Mouse (Mus musculus): ENCODE data around the gene Arfip2. TPM values are rescaled to one million over a fixed set of nuclear protein-coding genes. Genes with fewer than 3 reads are reported as not detected.

The Arfip2 gene
- 100 to 1,000 TPM in 1 of 4 experiments, 10 to 100 TPM in 3; 97.0 to 102 (median 98.2) TPM for total RNA-seq (2022)

DNA sequence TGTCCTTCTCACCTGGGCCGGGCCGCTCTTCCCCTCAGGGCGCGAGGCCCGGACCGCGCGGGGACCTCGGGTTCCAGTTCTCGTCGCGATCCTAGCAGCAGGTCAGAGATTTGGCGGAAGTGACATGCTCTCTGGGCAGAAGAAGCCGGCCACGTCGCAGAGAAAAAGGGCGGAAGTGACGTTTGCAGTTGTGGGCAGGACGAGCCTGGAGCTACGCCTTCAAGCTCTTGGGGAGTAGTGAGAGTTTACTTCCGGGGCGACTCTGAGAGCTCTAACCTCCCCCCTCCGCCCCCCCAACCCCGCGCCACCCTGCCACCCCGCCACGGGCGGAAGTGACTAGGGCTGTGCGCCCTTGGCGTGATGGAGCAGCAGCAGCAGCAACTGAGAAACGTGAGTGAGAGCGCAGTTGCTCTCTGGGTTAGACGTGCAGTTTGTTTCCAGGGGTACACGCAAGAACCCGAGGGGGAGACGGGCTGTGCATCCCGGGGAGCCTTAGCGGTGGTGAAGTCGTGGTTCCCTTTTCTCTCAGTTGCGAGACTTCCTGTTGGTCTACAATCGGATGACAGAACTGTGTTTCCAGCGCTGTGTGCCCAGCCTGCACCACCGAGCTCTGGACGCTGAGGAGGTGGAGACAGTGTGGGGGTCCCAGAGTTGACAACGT is at the start of gene Arfip2, which contains the start of gene Gm45799:
Gene Arfip2 (minus strand): TSS at position 184 of the 661 bp plus-strand sequence.
Gene Gm45799 (plus strand): TSS at position 320 of the 661 bp plus-strand sequence.
- DNase-seq (ENCODE audit: low spot score in 2 of 2), result peak; percentile 97 to 98

- no peak for DNase-seq (ENCODE audit: low spot score in 2 of 2)
Observed at GRCm38 (mm10) chr7:105685541-105686197, 45.5 kb upstream of the Arfip2 start.

DNA sequence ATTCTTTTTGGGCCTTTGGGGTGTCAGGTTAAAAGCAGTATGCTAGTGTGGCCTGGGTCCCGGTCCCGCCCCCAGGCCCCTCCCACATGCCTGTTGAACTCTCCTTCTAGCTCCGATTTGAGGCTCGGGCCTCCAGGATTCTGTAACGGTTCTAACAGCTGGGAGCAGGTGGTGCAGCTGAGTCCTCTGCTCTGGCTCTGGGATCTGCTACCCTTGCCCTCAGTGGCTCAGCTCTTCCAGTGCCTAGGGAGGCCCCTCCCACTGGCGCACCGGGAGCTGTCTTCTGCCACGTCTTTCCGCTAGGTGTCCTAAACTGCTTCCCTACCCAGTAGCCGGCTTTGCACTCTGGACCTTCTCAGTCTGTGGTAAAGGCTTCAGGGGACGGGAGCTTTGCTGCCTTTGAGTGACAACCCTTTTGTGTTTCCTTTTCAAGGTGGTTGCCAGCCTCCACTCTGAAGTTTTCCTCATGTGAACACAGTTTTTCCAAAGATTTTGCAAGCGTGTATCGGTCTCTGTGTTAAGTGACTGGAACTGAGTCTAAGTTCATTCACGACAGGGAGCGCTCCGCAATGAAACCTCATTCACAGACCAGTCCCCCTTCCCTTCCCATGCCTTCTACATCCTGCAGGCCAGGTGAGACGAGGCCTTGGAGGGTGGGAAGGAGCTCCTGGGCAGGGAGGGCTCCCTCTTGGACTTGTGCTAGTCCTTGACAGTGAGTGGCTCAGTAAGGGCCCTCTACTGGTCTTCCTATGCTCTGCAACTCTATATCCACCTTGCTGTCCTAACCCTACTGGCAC is 10.6 kb upstream of the Arfip2 start, which contains the start of gene Dnhd1:
Gene Dnhd1 (plus strand): TSS at position 189 of the 797 bp plus-strand sequence.
- DNase-seq (ENCODE audit: low spot score in 2 of 2), result peak in 1 of 2 experiments; percentile 45

DNA sequence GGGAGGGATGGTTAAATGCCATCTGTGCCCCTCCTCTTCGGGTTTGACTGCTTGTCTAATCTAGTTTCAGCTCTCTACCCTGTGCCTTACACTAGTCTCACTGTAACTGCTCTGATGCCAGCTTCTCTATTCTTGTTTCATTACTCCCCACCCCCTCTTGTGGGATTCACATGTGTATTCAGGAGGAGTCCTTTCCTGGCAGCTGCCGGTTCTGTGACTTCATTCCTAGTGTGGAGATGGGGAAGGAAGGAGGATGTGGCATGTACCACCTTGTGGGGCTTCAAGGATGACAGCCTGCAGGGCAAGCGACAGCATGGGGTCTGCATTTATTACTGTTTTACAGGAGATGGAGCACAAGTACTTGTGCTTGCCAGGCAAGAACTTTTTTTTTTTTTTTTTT is 1.7 kb upstream of the Arfip2 start:
- no peak for DNase-seq (ENCODE audit: low spot score in 2 of 2)

DNA sequence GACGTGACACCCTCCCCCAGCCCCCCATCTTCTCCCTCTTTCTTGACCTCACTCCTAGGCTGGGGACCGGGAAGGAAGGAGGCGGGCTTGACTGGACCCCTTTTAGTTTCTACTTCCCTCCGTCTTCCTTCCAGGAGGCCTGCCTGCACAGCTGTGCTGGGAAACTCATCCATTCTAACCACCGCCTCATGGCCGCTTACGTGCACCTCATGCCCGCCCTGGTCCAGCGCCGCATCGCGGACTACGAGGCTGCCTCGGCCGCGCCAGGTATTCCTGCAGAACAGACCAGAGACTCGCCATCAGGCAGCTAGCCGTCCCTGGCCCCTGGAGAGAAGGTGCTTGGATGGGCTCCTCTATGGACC is 659 bp upstream of the Arfip2 start:
- peak in 1 of 2 experiments; percentile 29 for DNase-seq (ENCODE audit: low spot score in 2 of 2)

GRCm38 (mm10) chr7:105639756-105640155 is 460 bp downstream of the Arfip2 start, which contains the start of gene Timm10b:
Gene Timm10b, plus strand, starts transcription at chr7:105640056.
- no peak for DNase-seq (ENCODE audit: low spot score in 2 of 2)

- no peak for DNase-seq (ENCODE audit: low spot score in 2 of 2)
Observed at GRCm38 (mm10) chr7:105639304-105639703, 912 bp downstream of the Arfip2 start.

DNA sequence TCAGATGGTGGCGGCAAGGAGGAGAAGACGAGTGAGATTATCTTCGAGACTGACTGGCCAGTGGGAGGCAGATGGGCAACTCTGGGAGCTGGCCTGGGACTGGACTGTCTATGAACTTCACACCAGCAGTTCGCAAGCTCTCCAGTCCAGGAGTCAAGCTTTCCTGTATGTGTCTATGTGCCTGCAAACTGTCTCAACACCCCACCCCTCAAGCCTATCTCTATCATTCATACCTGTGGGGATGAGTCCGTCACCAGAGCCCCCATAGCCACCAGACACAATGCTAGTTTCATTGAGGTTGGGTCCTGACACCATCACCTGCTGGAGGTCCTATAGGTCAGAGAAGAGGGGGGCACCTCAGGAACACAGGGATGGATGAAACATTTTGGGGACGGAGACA is 1.4 kb downstream of the Arfip2 start:
- no peak for DNase-seq (ENCODE audit: low spot score in 2 of 2)

DNA sequence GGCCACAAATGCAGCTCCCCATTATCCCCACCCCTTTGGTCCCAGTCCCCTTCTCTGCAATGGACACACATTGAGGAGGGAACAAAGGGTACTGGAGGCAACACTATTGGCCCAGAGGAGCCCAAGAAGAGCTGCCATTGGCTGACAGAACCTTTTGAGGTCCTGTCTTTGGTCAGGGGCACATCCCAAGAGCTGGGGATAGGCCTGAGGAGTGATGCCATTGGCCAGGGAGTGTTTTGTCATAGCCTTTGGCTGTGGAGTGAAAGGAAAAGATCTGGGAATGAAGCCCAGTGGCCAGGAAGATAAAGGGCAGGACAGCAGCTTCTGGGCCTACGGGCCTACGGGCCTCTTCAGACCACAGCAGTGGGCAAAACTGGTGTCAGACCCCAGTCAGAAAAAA is 4.5 kb downstream of the Arfip2 start:
- no peak for DNase-seq (ENCODE audit: low spot score in 2 of 2)

DNA sequence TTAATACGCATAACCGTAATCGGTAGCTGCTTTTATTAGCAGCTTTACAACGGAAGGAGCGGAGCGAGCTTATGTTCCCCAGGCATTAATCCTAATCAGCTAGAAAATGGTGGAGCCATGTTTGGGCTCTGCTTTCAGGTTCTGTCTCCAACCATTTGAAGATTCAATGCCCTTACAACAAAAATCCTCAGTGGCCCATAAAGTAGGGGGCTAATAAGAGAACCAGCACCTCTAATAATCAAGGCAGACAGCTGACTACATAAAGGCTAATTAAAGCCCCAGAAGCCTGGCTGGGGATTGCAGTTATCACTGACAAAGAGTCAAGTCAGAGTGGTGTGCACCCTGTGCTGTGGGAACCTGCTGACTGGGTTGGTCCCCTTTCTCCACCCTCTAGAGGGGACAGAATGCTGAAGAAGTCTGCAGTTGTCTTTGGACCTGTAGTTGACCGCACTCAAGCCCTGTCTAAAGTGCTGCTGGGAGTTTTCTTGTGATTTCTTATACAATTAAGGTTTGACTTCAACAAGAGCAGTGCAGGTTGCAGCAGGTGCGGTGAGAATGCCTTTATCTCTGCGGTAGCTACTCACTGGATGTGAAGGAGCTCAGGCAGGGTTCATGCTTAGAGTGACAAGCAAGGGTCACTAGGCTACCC is 5.8 kb downstream of the Arfip2 start:
- DNase-seq (ENCODE audit: low spot score in 2 of 2), result no peak

DNA sequence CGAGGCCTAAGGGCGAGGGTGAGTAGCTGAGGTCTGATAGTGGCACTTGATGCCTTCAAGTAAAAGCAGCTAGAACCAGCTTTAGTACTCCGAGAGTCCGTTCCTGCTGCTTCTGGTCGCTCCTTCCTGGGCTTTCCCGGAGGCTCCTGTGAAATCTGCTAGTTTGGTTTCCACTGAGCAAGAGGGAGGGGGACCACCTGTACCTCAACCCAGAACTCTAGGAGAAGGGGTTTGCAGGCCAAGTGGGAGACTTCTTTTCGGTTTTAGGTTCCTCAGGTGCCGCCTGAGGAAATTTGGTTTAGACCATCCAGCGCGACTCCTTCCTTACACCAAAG is 6.4 kb downstream of the Arfip2 start:
- no peak for DNase-seq (ENCODE audit: low spot score in 2 of 2)

DNA sequence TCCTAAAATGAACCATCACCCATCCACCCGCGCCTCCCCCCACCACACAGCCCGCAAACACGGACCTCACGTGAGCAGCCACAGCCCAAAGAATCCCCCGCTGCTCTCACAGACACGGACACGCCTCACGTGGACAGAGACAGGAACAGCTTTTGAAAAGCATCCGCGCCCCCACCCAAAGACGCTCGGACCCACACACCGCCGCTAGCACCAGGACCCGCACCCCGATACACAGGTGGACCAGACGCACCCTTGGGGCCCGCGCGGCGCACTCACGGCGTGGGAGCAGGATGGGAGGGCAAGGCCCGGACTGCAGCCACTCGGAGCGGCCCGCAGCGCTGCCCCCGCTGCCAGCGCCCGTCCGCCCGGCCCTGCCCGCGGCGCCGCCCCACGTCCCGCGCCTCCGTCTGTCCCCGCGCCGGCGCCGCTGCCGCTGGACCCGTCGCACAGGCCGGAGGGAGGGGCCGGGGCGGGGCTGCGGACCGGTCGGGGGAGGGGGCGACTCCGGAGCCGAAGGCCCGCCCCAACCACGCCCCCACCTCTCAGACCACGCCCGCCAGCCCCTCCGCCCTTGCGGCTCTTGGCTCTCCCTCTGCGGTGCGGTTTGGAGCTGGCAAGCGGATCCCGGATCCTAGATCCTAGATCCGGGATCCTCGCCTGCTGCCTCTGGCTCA is 7.0 kb downstream of the Arfip2 start, which contains the start of gene Trim3:
Gene Trim3 (minus strand): TSS at position 445 of the 674 bp plus-strand sequence.
- DNase-seq (ENCODE audit: low spot score in 2 of 2), result peak; percentile 86 to 88

DNA sequence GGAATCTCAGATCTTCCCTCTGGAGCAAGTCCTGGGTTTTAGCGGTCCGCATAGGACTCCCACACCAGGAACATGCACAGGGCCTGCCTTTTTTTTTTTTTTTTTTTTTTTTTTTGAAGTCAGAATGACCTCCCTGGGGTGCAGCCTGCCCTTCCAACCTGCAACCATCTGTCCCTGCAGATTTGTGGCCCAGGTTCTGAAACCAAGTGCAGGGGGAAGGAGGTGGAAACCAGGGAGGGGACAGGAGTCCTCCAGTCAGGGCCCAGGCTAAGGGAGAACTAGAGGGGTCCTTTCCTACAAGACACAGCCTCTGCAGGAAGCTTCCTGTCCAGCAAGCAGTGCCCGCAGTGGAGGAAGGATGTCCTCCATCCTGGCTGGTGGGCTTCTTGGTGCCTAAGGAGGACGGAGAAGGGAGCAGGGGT is 7.7 kb downstream of the Arfip2 start:
- DNase-seq (ENCODE audit: low spot score in 2 of 2), result no peak

- DNase-seq (ENCODE audit: low spot score in 2 of 2), result peak; percentile 49 to 62
Observed at GRCm38 (mm10) chr7:105628633-105629032, 11.6 kb downstream of the Arfip2 start.

DNA sequence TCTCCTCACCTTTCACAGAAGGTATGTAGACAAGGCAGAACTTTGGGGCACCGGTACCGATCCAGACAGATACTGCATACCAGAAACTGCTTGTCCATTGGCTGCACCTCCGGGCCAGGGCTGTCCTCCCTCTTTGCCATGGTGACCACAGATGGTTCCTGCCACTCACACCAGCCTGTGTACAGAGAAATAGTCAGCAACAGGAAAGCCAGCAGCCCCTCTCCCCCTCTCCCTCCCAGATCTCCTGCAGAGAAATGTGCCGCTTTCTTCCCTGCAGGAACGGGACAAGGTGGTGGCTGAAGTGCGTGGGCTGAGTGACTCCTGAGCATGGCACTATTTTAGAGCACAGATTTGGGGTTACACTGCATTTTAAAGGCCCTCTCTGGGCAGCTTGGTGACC is 14.8 kb downstream of the Arfip2 start:
- DNase-seq (ENCODE audit: low spot score in 2 of 2), result no peak

GRCm38 (mm10) chr7:105621646-105622292 is 18.4 kb downstream of the Arfip2 start:
- no peak for DNase-seq (ENCODE audit: low spot score in 2 of 2)

DNA sequence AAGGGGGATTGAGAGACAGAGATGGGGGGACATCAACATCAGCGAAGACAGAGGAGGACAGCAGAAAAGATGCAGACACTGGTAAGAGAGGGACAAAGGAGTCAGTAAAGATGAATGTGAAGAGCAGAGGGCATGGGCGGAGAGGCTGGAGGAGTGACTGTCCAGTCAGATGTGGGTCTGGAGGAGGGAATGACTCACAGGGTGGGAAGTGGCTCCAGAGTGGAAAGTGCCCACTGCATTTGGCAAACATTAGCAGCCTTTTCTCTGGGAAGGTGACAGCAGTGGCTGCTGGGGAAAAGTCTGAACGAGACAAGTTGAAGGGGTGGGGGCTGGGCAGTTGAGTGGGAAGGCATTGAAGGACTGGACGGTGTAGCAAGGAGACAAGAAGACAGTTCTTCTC is 19.2 kb downstream of the Arfip2 start:
- DNase-seq (ENCODE audit: low spot score in 2 of 2), result no peak

DNA sequence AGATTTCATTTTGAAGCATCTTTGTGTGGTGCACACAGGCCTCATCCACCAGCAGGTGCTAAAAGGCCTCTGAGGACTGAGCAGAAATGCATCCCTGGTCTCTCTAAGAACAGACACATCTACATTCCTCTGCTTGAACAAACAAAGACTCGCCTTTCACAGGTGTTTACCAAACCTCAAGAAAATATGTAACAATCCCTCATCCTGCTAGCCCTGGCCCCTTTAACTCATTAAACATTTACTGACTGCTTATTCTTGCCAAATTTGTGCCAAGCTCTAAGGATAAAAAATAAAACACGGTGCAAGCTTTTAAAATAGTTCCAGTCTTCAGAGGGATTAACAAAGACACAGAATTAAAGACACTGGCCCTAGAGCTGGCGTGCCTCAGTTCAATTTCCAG is 20.5 kb downstream of the Arfip2 start:
- no peak for DNase-seq (ENCODE audit: low spot score in 2 of 2)

DNA sequence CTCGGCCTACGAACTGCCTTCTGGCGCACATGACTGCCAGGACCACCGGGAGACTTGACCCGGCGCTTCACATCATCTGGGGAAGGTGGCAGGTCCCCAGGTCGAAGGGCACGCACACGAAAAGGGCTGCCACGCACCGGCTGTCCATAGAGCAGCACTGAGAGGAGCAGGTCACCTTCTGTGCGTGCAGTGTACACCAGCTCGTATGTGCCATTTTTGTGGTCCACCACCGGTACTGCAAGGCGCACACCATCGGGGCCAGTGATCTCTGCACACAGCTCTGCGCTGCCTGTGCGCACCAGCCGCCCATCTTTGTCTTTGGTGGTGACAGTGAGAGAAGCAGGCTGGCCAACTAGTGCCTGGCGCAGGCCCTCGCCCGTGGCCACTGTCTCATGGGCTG is 22.4 kb downstream of the Arfip2 start:
- no peak for DNase-seq (ENCODE audit: low spot score in 2 of 2)

- DNase-seq (ENCODE audit: low spot score in 2 of 2), result no peak
Observed at GRCm38 (mm10) chr7:105616561-105616960, 23.7 kb downstream of the Arfip2 start.

Measured in layer of hippocampus, adult 8-10 months (tissue).